Comparison of ENCODE assay signal across 17 mouse cellular contexts in genomic region chr6:52247766-52248637, GRCm38 (mm10). TPM values are rescaled to one million over a fixed set of nuclear protein-coding genes. Genes with fewer than 3 reads are reported as not detected.
A peak's percentile ranks its signal among the peaks of the same experiment; 100 is the strongest.
DNase-seq lines count a peak whose midpoint lies in the region; ATAC-seq and TF ChIP-seq lines count a peak whose summit lies in the region.
"Had no signal": no experiment of that assay in that cellular context is flagged by ENCODE, and none has a peak within 500 bp of the region (broad histone marks: within the 10 kb centered on the region; RNA-seq: fewer than 3 reads in every experiment).

No protein-coding gene starts in this region.

- H3K4me3 ChIP-seq in C2C12 (ENCODE audit: insufficient read depth, poor library complexity, severe bottlenecking) (peak overlapping the region; percentile 28), myocyte (peak overlapping the region; percentile 90)
- peak overlapping the region; percentile 4; the same call in 1 of the 2 replicates for H3K4me3 ChIP-seq in intestine, embryonic 16.5 days (ENCODE audit: low read length)
- H3K4me3 ChIP-seq: forebrain, embryonic 10.5 days; liver, embryonic 13.5 days had no signal

- peaks cover 61% of the 10 kb centered on the region for H3K79me3 ChIP-seq in C2C12 (ENCODE audit: low read depth)

- TF ChIP-seq POLR2A in myocyte (IDR thresholded peaks at IDR 0.05; ENCODE audit: insufficient read length, low read depth), result no peak

- ATAC-seq in intestine, embryonic 16.5 days, result no peak

- no peaks in the 10 kb centered on the region for H3K4me1 ChIP-seq in intestine, embryonic 16.5 days (ENCODE audit: control insufficient read depth, insufficient read depth, low read length)

- H3K27me3 ChIP-seq in C2C12 (ENCODE audit: control insufficient read depth, insufficient read depth, insufficient read length) (no peaks in the 10 kb centered on the region), myocyte (ENCODE audit: control insufficient read depth, insufficient read depth, insufficient read length) (no peaks in the 10 kb centered on the region)
- peaks cover 75% of the 10 kb centered on the region for H3K27me3 ChIP-seq in intestine, embryonic 16.5 days (replicated peaks; ENCODE audit: control insufficient read depth, insufficient read depth, low read length)

- H3ac ChIP-seq in C2C12 (ENCODE audit: control insufficient read depth, insufficient read length, low read depth) (peak overlapping the region; percentile 52), myocyte (ENCODE audit: control insufficient read depth, insufficient read length) (no peak overlapping the region)

- no peak overlapping the region for H3K27ac ChIP-seq in intestine, embryonic 16.5 days (ENCODE audit: low read length)
- H3K27ac ChIP-seq: forebrain, embryonic 10.5 days; liver, embryonic 13.5 days; macrophage had no signal

- peaks cover 13% of the 10 kb centered on the region for H3K36me3 ChIP-seq in C2C12 (ENCODE audit: control insufficient read depth, insufficient read depth)
- no peaks in the 10 kb centered on the region for H3K36me3 ChIP-seq in intestine, embryonic 16.5 days (ENCODE audit: control insufficient read depth, insufficient read depth, low read length)
- no peaks in the 10 kb centered on the region for H3K36me3 ChIP-seq in myocyte (ENCODE audit: control insufficient read depth, insufficient read depth)
- H3K36me3 ChIP-seq: forebrain, embryonic 10.5 days; liver, embryonic 13.5 days had no signal

- no peak for TF ChIP-seq CTCF in C2C12 (IDR thresholded peaks at IDR 0.05; ENCODE audit: control insufficient read depth, insufficient read depth, insufficient read length)

- H3K9me3 ChIP-seq in intestine, embryonic 16.5 days (ENCODE audit: control insufficient read depth, low read length), result no peaks in the 10 kb centered on the region
- H3K9me3 ChIP-seq: forebrain, embryonic 10.5 days; liver, embryonic 13.5 days had no signal

- peak; percentile 88 for DNase-seq in heart, adult 11 months
- DNase-seq in heart, postnatal 36 days, result no peak
- DNase-seq in spleen, postnatal 10 days (ENCODE audit: low spot score in 2 of 2), result no peak
- DNase-seq in cerebellum, postnatal 14 days, result no peak
- no peak for DNase-seq in spleen, postnatal 4 days (ENCODE audit: low spot score in 2 of 2)
- DNase-seq: adrenal gland, adult 8-10 months; embryo, embryonic 11 days; heart, postnatal 4 days; layer of hippocampus, adult 9-11 months; liver, embryonic 13.5 days; right cerebral cortex, postnatal 25 days had no signal

- H3K79me2 ChIP-seq in C2C12 (ENCODE audit: control insufficient read depth, insufficient read depth), result peaks cover 89% of the 10 kb centered on the region
- H3K79me2 ChIP-seq in myocyte (ENCODE audit: control insufficient read depth, insufficient read depth), result peaks cover 46% of the 10 kb centered on the region

- intact Hi-C loops in heart, postnatal 36 days (cut with DNase I), result loop anchor here (5.0 kb wide), 1 partner anchor 1066 kb away; no protein-coding TSS in a partner anchor

- no peak overlapping the region for H3K9ac ChIP-seq in intestine, embryonic 16.5 days (ENCODE audit: low read depth, low read length)
- H3K9ac ChIP-seq: liver, embryonic 13.5 days had no signal

- 3% methylated on average over 23 of the region's 23 CpGs for WGBS in intestine, embryonic 16.5 days

- H3K4me2 ChIP-seq in intestine, embryonic 16.5 days (ENCODE audit: low read depth, low read length), result no peak overlapping the region
- peak overlapping the region; percentile 90 for H3K4me2 ChIP-seq in myocyte (ENCODE audit: low read depth)
- H3K4me2 ChIP-seq: liver, embryonic 13.5 days had no signal

TF ChIP-seq in C2C12, 6 proteins besides CTCF, POLR2A, EP300 and RAD21:
- TF ChIP-seq MYOD1 (IDR thresholded peaks at IDR 0.05; ENCODE audit: control insufficient read depth, insufficient read length, low read depth) (no peak), MYOG (IDR thresholded peaks at IDR 0.05; ENCODE audit: control insufficient read depth, extremely low read depth, insufficient read length) (no peak), USF1 (IDR thresholded peaks at IDR 0.05; ENCODE audit: low read depth) (no peak), MAX (IDR thresholded peaks at IDR 0.05) (no peak), CEBPB (IDR thresholded peaks at IDR 0.05; ENCODE audit: low read depth) (no peak), FOSL1 (IDR thresholded peaks at IDR 0.05; ENCODE audit: insufficient read depth, low read length, poor library complexity, severe bottlenecking) (no peak)
TF ChIP-seq in C2C12: peak in this region for 0.

TF ChIP-seq in myocyte, 11 proteins besides CTCF, POLR2A, EP300 and RAD21:
- TF ChIP-seq POLR2AphosphoS2 (IDR thresholded peaks at IDR 0.05; ENCODE audit: insufficient read length, low read depth) (no peak), TCF12 (IDR thresholded peaks at IDR 0.05; ENCODE audit: insufficient read depth, poor library complexity, severe bottlenecking) (no peak), MAX (IDR thresholded peaks at IDR 0.05; ENCODE audit: low read depth) (no peak), REST (IDR thresholded peaks at IDR 0.05; ENCODE audit: insufficient read depth, insufficient read length) (no peak), CEBPB (IDR thresholded peaks at IDR 0.05; ENCODE audit: insufficient read depth, poor library complexity, severe bottlenecking) (no peak), TCF3 (IDR thresholded peaks at IDR 0.05; ENCODE audit: insufficient read length, low read depth) (no peak), MYOG (IDR thresholded peaks at IDR 0.05; ENCODE audit: control insufficient read depth in 1 of 3, insufficient read depth in 1 of 3, insufficient read length in 2 of 3, low read depth in 2 of 3) (no peak), MYOD1 (IDR thresholded peaks at IDR 0.05; ENCODE audit: control insufficient read depth in 1 of 3, insufficient read length in 2 of 3, low read depth in 2 of 3) (no peak), SRF (IDR thresholded peaks at IDR 0.05; ENCODE audit: control insufficient read depth, insufficient read length, low read depth) (no peak), USF1 (IDR thresholded peaks at IDR 0.05; ENCODE audit: low read depth) (no peak), E2F4 (IDR thresholded peaks at IDR 0.05; ENCODE audit: insufficient read depth) (no peak)

RNA-seq across cellular contexts. Expression of gene Hoxa11, which starts 2.4 kb away (rescaled TPM):
- not detected for total RNA-seq in heart, postnatal 36 days (2021)
- polyA plus RNA-seq in C2C12 (2012; fragmentation: generic; extraction: Trizol) (19.2 TPM), myocyte (2012; fragmentation: generic; extraction: Trizol) (10.9 TPM)
- polyA plus RNA-seq in intestine, embryonic 16.5 days (2015; fragmentation: Nextera tagmentation; extraction: Ambion mirVana), result 1.4 and 1.9 TPM in 2 replicates
- total RNA-seq: adrenal gland, adult 8-10 months; heart, postnatal 4 days had no signal
- polyA plus RNA-seq: forebrain, embryonic 10.5 days; liver, embryonic 13.5 days; macrophage; stomach, embryonic 16.5 days had no signal

RNA-seq across cellular contexts. Expression of gene Hoxa10, which starts 7.3 kb away (rescaled TPM):
- not detected for total RNA-seq in heart, postnatal 36 days (2021)
- polyA plus RNA-seq in C2C12 (2012; fragmentation: generic; extraction: Trizol) (19.8 TPM), myocyte (2012; fragmentation: generic; extraction: Trizol) (15.8 TPM)
- polyA plus RNA-seq in intestine, embryonic 16.5 days (2015; fragmentation: Nextera tagmentation; extraction: Ambion mirVana), result 8.6 and 10.0 TPM in 2 replicates
- total RNA-seq: heart, postnatal 4 days had no signal
- polyA plus RNA-seq: forebrain, embryonic 10.5 days; macrophage had no signal

RNA-seq across cellular contexts. Expression of gene Hoxa13, which starts 12.7 kb away (rescaled TPM):
- total RNA-seq in heart, postnatal 36 days (2021), result not detected
- polyA plus RNA-seq in C2C12 (2012; fragmentation: generic; extraction: Trizol) (0.77 TPM), myocyte (2012; fragmentation: generic; extraction: Trizol) (0.72 TPM)
- polyA plus RNA-seq in intestine, embryonic 16.5 days (2015; fragmentation: Nextera tagmentation; extraction: Ambion mirVana), result 0.24 and 0.45 TPM in 2 replicates
- total RNA-seq: adrenal gland, adult 8-10 months; heart, postnatal 4 days had no signal
- polyA plus RNA-seq: forebrain, embryonic 10.5 days; liver, embryonic 13.5 days; macrophage; stomach, embryonic 16.5 days had no signal

RNA-seq across cellular contexts. Expression of gene Hoxa9, which starts 17.1 kb away (rescaled TPM):
- not detected for total RNA-seq in heart, postnatal 36 days (2021)
- polyA plus RNA-seq in C2C12 (2012; fragmentation: generic; extraction: Trizol) (19.3 TPM), myocyte (2012; fragmentation: generic; extraction: Trizol) (17.7 TPM)
- 3.0 and 3.2 TPM in 2 replicates for polyA plus RNA-seq in intestine, embryonic 16.5 days (2015; fragmentation: Nextera tagmentation; extraction: Ambion mirVana)
- total RNA-seq: heart, postnatal 4 days had no signal
- polyA plus RNA-seq: forebrain, embryonic 10.5 days had no signal

RNA-seq across cellular contexts. Expression of gene Hoxa7, which starts 26.3 kb away (rescaled TPM):
- under 1 TPM; 0.24 to 0.47 TPM for total RNA-seq in heart, postnatal 36 days (2021)
- polyA plus RNA-seq in C2C12 (2012; fragmentation: generic; extraction: Trizol) (7.5 TPM), myocyte (2012; fragmentation: generic; extraction: Trizol) (11.9 TPM)
- 6.0 and 8.2 TPM in 2 replicates for polyA plus RNA-seq in intestine, embryonic 16.5 days (2015; fragmentation: Nextera tagmentation; extraction: Ambion mirVana)
- polyA plus RNA-seq: forebrain, embryonic 10.5 days had no signal

Comparison
In these comparisons a context has a peak if more than half of its experiments do, and no peak if none do; other contexts are left out.
1. H3K4me3 ChIP-seq: peak in every context shown above with its lines; median percentile 90 in myocyte; 28 in C2C12; 4 in intestine, embryonic 16.5 days.